ENCODE assay signal across 24 mouse cellular contexts in genomic region chr2:147899236-147899635, GRCm38 (mm10).
"Had no signal": no experiment of that assay in that cellular context is flagged by ENCODE, and none has a peak within 500 bp of the region (broad histone marks: within the 10 kb centered on the region; RNA-seq: fewer than 3 reads in every experiment).

No protein-coding gene starts in this region.

- H3K4me3 ChIP-seq: heart, embryonic 10.5 days; heart, embryonic 12.5 days; hindbrain, embryonic 10.5 days; hindbrain, embryonic 12.5 days; intestine, embryonic 15.5 days; layer of hippocampus, adult 2 months; left cerebral cortex, adult 2 months; limb, embryonic 10.5 days; limb, embryonic 12.5 days had no signal

- H3K27ac ChIP-seq: heart, embryonic 10.5 days; hindbrain, embryonic 10.5 days; hindbrain, embryonic 12.5 days; hindbrain, embryonic 14.5 days; intestine, embryonic 15.5 days; layer of hippocampus, adult 2 months; left cerebral cortex, adult 2 months; limb, embryonic 10.5 days; limb, embryonic 12.5 days had no signal

- DNase-seq: forebrain, postnatal 0 days; gastrocnemius, postnatal 14 days; gastrocnemius, postnatal 36 days; heart, adult 18-20 months; heart, postnatal 10 days; heart, postnatal 4 days; kidney, adult 18-20 months; kidney, adult 8-10 months; kidney, postnatal 10 days; kidney, postnatal 25 days; kidney, postnatal 4 days had no signal

- H3K27me3 ChIP-seq: heart, embryonic 12.5 days; intestine, embryonic 15.5 days; limb, embryonic 12.5 days had no signal

- H3K4me2 ChIP-seq: heart, embryonic 12.5 days; hindbrain, embryonic 12.5 days; hindbrain, embryonic 14.5 days; intestine, embryonic 15.5 days; limb, embryonic 12.5 days had no signal

- H3K36me3 ChIP-seq: heart, embryonic 10.5 days; heart, embryonic 12.5 days; hindbrain, embryonic 10.5 days; hindbrain, embryonic 12.5 days; intestine, embryonic 15.5 days; limb, embryonic 10.5 days; limb, embryonic 12.5 days had no signal

- H3K9me3 ChIP-seq: heart, embryonic 10.5 days; heart, embryonic 12.5 days; hindbrain, embryonic 10.5 days; hindbrain, embryonic 12.5 days; intestine, embryonic 15.5 days; limb, embryonic 10.5 days; limb, embryonic 12.5 days had no signal

- H3K9ac ChIP-seq: forebrain, postnatal 0 days; heart, embryonic 12.5 days; hindbrain, embryonic 12.5 days; hindbrain, embryonic 14.5 days; intestine, embryonic 15.5 days; limb, embryonic 12.5 days had no signal

- H3K4me1 ChIP-seq: heart, embryonic 10.5 days; heart, embryonic 12.5 days; hindbrain, embryonic 10.5 days; hindbrain, embryonic 12.5 days; intestine, embryonic 15.5 days; limb, embryonic 10.5 days; limb, embryonic 12.5 days had no signal

- ATAC-seq: forebrain, postnatal 0 days; hindbrain, embryonic 16.5 days; inflammation-experienced regulatory T-cells, adult 6 months; intestine, embryonic 15.5 days; intestine, postnatal 0 days had no signal
